Mouse (Mus musculus) limb, embryonic 14.5 days (tissue): ENCODE measurements around the gene Nup37. TPM values are rescaled to one million over a fixed set of nuclear protein-coding genes. Genes with fewer than 3 reads are reported as not detected.

Experiments used
- ATAC-seq: fragments of 200-750 bp; cut with Nextera tagmentation; 2 replicates; pipeline ENCODE4 v1.8.0; 2017; ENCODE audit warnings: low read depth, moderate number of reproducible peaks, moderate TSS enrichment; ENCODE audit not compliant: low FRiP score
- DNase-seq: peaks from one replicate; pipeline ENCODE4 v3.0.0-alpha.2; 2015; ENCODE audit warnings: low spot score
- H3K27ac ChIP-seq: fragments of 300-500 bp; sonication (generic); replicated peaks from 2 replicates; pipeline ENCODE4 v1.5.1; 2014; ENCODE audit warnings: low read depth, mild to moderate bottlenecking, low read length, moderate library complexity, mixed read lengths
- H3K27me3 ChIP-seq: fragments of 300-500 bp; sonication (generic); 2 replicates; pipeline ENCODE4 v1.6.1; 2014; ENCODE audit warnings: low read length, mixed read lengths; ENCODE audit not compliant: control insufficient read depth, insufficient read depth
- H3K36me3 ChIP-seq: fragments of 300-500 bp; sonication (generic); 2 replicates; pipeline ENCODE4 v1.6.1; 2014; ENCODE audit warnings: mild to moderate bottlenecking, low read length, moderate library complexity, mixed read lengths; ENCODE audit not compliant: control insufficient read depth, insufficient read depth
- H3K4me1 ChIP-seq: fragments of 300-500 bp; sonication (generic); 2 replicates; pipeline ENCODE4 v1.6.1; 2014; ENCODE audit warnings: antibody characterized with exemption, low read length, mixed read lengths; ENCODE audit not compliant: control insufficient read depth, insufficient read depth
- H3K4me2 ChIP-seq: fragments of 300-500 bp; sonication (generic); replicated peaks from 2 replicates; pipeline ENCODE4 v1.6.1; 2014; ENCODE audit warnings: low read depth, mild to moderate bottlenecking, low read length, moderate library complexity; ENCODE audit not compliant: severe bottlenecking
- H3K4me3 ChIP-seq: fragments of 300-500 bp; sonication (generic); replicated peaks from 2 replicates; pipeline ENCODE4 v1.5.1; 2014; ENCODE audit warnings: low read length
- H3K9ac ChIP-seq: fragments of 300-500 bp; sonication (generic); 2 replicates; pipeline ENCODE4 v1.6.1; 2014; ENCODE audit warnings: mild to moderate bottlenecking, low read depth, low read length, moderate library complexity; ENCODE audit not compliant: severe bottlenecking
- H3K9me3 ChIP-seq: fragments of 300-500 bp; sonication (generic); 2 replicates; pipeline ENCODE4 v1.6.1; 2016; ENCODE audit warnings: low read length; ENCODE audit not compliant: control insufficient read depth
- POLR2A ChIP-seq: fragments of 200-500 bp; IDR thresholded peaks from 2 replicates; pipeline ENCODE4 v1.8.0; 2012; ENCODE audit warnings: inconsistent platforms, mild to moderate bottlenecking, moderate library complexity, borderline replicate concordance; ENCODE audit not compliant: insufficient read depth, insufficient read length; ENCODE audit errors: extremely low read depth
- WGBS: fragments of 180-500 bp; shearing (Covaris S2); extraction: QIAGEN DNeasy Blood & Tissue Kit; methylation state at CpG from one replicate; pipeline ENCODE4 v1.1.7; 2014; 5-methylcytosine and 5-hydroxymethylcytosine counted together
- polyA plus RNA-seq, 2 experiments: library from polyadenylated mRNA; depleted of rRNA in 1 of 2; stranded (reverse) in 1 of 2; unstranded in 1 of 2; fragments of >200 nt; fragmentation: Nextera tagmentation in 1 of 2; extraction: Ambion mirVana in 1 of 2; gene quantifications; 2 replicates each; pipeline versions ENCODE4 v1.2.1 to v1.2.3; 2012 to 2014

The Nup37 gene
- polyA plus RNA-seq, 2 experiments = 45.4 to 72.5 TPM

GRCm38 (mm10) chr10:88167438-88168077, 20.8 kb downstream of the Nup37 start:
- Histone ChIP-seq H3K36me3 (0 out of 2 replicates have a peak, but pooled peaks cover 3% of the 10 kb centered on the region), H3K9me3 (no peaks in the 10 kb centered on the region), H3K4me2 (no peak overlapping the region), H3K27ac (no peak overlapping the region), H3K9ac (no peak overlapping the region), H3K4me1 (no peaks in the 10 kb centered on the region), H3K27me3 (no peaks in the 10 kb centered on the region), H3K4me3 (no peak overlapping the region)
- TF ChIP-seq POLR2A = no peak
- ATAC-seq (no peak), DNase-seq (no peak)
- WGBS = 83% methylated on average over 7 of the region's 7 CpGs

GRCm38 (mm10) chr10:88200541-88200940, 53.7 kb downstream of the Nup37 start:
- WGBS = 17% methylated on average over 4 of the region's 4 CpGs
- Histone ChIP-seq H3K27me3 (no peaks in the 10 kb centered on the region), H3K36me3 (peaks cover 5% of the 10 kb centered on the region; the same call in 1 of the 2 replicates), H3K9ac (peak overlapping the region; percentile 71; the same call in 1 of the 2 replicates), H3K4me1 (peaks cover 5% of the 10 kb centered on the region), H3K9me3 (no peaks in the 10 kb centered on the region), H3K4me2 (peak overlapping the region; percentile 61; the same call in 1 of the 2 replicates), H3K27ac (no peak overlapping the region), H3K4me3 (peak overlapping the region; percentile 58)
- no peak for TF ChIP-seq POLR2A
- ATAC-seq (peak; percentile 75), DNase-seq (no peak)

GRCm38 (mm10) chr10:88200951-88201638, 54.3 kb downstream of the Nup37 start, which contains the start of gene Washc3:
Washc3 (plus strand) TSS chr10:88201093.
- Histone ChIP-seq H3K4me3 (peak within 1 kb of the TSS; percentile 58), H3K9ac (peak within 1 kb of the TSS; percentile 71), H3K27ac (peak within 1 kb of the TSS; percentile 65; the same call in 1 of the 2 replicates), H3K9me3 (no peaks in the 10 kb centered on the region), H3K4me2 (peak within 1 kb of the TSS; percentile 61), H3K27me3 (no peaks in the 10 kb centered on the region), H3K36me3 (peaks cover 5% of the 10 kb centered on the region; the same call in 1 of the 2 replicates), H3K4me1 (peaks cover 5% of the 10 kb centered on the region)
- ATAC-seq (peak; percentile 99), DNase-seq (peak; percentile 98)
- peak; percentile 88; the same call in 1 of the 2 replicates for TF ChIP-seq POLR2A
- 3% methylated on average over 23 of the region's 23 CpGs for WGBS

- 79% methylated on average over 13 of the region's 13 CpGs for WGBS
- no peak for ATAC-seq
Measured at GRCm38 (mm10) chr10:88201650-88202049, 54.9 kb downstream of the Nup37 start.

GRCm38 (mm10) chr10:88202581-88202980, 55.8 kb downstream of the Nup37 start:
- no peak for TF ChIP-seq POLR2A
- H3K9ac ChIP-seq = no peak overlapping the region
- H3K4me1 ChIP-seq = peaks cover 5% of the 10 kb centered on the region

More at GRCm38 (mm10) chr10:88201650-88202049, 54.9 kb downstream of the Nup37 start:
- peaks cover 5% of the 10 kb centered on the region for H3K4me1 ChIP-seq
- peak overlapping the region; percentile 58 for H3K4me3 ChIP-seq
- no peak for DNase-seq
- H3K9me3 ChIP-seq = no peaks in the 10 kb centered on the region
- H3K27ac ChIP-seq = no peak overlapping the region; the same call in 1 of the 2 replicates
- H3K27me3 ChIP-seq = no peaks in the 10 kb centered on the region
- peak overlapping the region; percentile 71 for H3K9ac ChIP-seq
- peak overlapping the region; percentile 61 for H3K4me2 ChIP-seq
- H3K36me3 ChIP-seq = peaks cover 5% of the 10 kb centered on the region; the same call in 1 of the 2 replicates
- TF ChIP-seq POLR2A = no peak

More at GRCm38 (mm10) chr10:88202581-88202980, 55.8 kb downstream of the Nup37 start:
- H3K27me3 ChIP-seq = no peaks in the 10 kb centered on the region
- H3K9me3 ChIP-seq = no peaks in the 10 kb centered on the region
- no peak overlapping the region for H3K27ac ChIP-seq
- ATAC-seq = no peak
- no peak overlapping the region for H3K4me3 ChIP-seq
- no peak overlapping the region for H3K4me2 ChIP-seq
- DNase-seq = no peak
- H3K36me3 ChIP-seq = peaks cover 5% of the 10 kb centered on the region; the same call in 1 of the 2 replicates
- WGBS = 94% methylated on average over 8 of the region's 8 CpGs
